Comparison of ENCODE assay signal across 17 mouse cellular contexts in genomic region chr15:7167906-7168532, GRCm38 (mm10).
DNase-seq lines count a peak whose midpoint lies in the region; ATAC-seq and TF ChIP-seq lines count a peak whose summit lies in the region.
"Had no signal": no experiment of that assay in that cellular context is flagged by ENCODE, and none has a peak within 500 bp of the region (broad histone marks: within the 10 kb centered on the region; RNA-seq: fewer than 3 reads in every experiment).

No protein-coding gene starts in this region.

- no peaks in the 10 kb centered on the region for H3K9me3 ChIP-seq in kidney, embryonic 14.5 days (ENCODE audit: control insufficient read depth, low read length)
- H3K9me3 ChIP-seq in kidney, embryonic 16.5 days (ENCODE audit: low read length) = no peaks in the 10 kb centered on the region
- H3K9me3 ChIP-seq in limb, embryonic 10.5 days (replicated peaks) = no peaks in the 10 kb centered on the region
- H3K9me3 ChIP-seq in liver, postnatal 0 days (ENCODE audit: low read length) = no peaks in the 10 kb centered on the region
- H3K9me3 ChIP-seq in forebrain, embryonic 10.5 days = no peaks in the 10 kb centered on the region
- H3K9me3 ChIP-seq: embryonic facial prominence, embryonic 12.5 days; G1E; hindbrain, embryonic 13.5 days; limb, embryonic 12.5 days had no signal

- H3K9ac ChIP-seq in kidney, embryonic 14.5 days (ENCODE audit: low read depth, low read length) = no peak overlapping the region
- H3K9ac ChIP-seq in kidney, embryonic 16.5 days (replicated peaks; ENCODE audit: low read length) = no peak overlapping the region
- peak overlapping the region; percentile 13 for H3K9ac ChIP-seq in liver, postnatal 0 days (replicated peaks)
- H3K9ac ChIP-seq: embryonic facial prominence, embryonic 12.5 days; hindbrain, embryonic 13.5 days; limb, embryonic 12.5 days had no signal

- H3K4me1 ChIP-seq in kidney, embryonic 14.5 days (ENCODE audit: control insufficient read depth, insufficient read depth, low read length) = peaks cover 18% of the 10 kb centered on the region; the same call in 1 of the 2 replicates
- H3K4me1 ChIP-seq in kidney, embryonic 16.5 days (ENCODE audit: insufficient read depth, low read length) = peaks cover 9% of the 10 kb centered on the region
- H3K4me1 ChIP-seq in limb, embryonic 10.5 days = peaks cover 19% of the 10 kb centered on the region
- 0 out of 2 replicates have a peak, but pooled peaks cover 2% of the 10 kb centered on the region for H3K4me1 ChIP-seq in liver, postnatal 0 days (ENCODE audit: insufficient read depth)
- H3K4me1 ChIP-seq in forebrain, embryonic 10.5 days = peaks cover 32% of the 10 kb centered on the region
- H3K4me1 ChIP-seq: embryonic facial prominence, embryonic 12.5 days; hindbrain, embryonic 13.5 days had no signal

- no peaks in the 10 kb centered on the region for H3K27me3 ChIP-seq in kidney, embryonic 14.5 days (ENCODE audit: control insufficient read depth, insufficient read depth, low read length)
- no peaks in the 10 kb centered on the region for H3K27me3 ChIP-seq in kidney, embryonic 16.5 days (ENCODE audit: insufficient read depth, low read length)
- no peaks in the 10 kb centered on the region for H3K27me3 ChIP-seq in limb, embryonic 10.5 days (ENCODE audit: low read depth, poor library complexity, severe bottlenecking)
- H3K27me3 ChIP-seq in liver, postnatal 0 days (ENCODE audit: insufficient read depth, low read length) = no peaks in the 10 kb centered on the region
- no peaks in the 10 kb centered on the region for H3K27me3 ChIP-seq in forebrain, embryonic 10.5 days (ENCODE audit: poor library complexity, severe bottlenecking)
- H3K27me3 ChIP-seq: embryonic facial prominence, embryonic 12.5 days; hindbrain, embryonic 13.5 days had no signal

- ATAC-seq in kidney, embryonic 14.5 days (ENCODE audit: low FRiP score, low TSS enrichment) = peak; percentile 51; the same call in 1 of the 2 replicates
- no peak for ATAC-seq in kidney, embryonic 16.5 days (ENCODE audit: low FRiP score, low TSS enrichment)
- ATAC-seq in liver, postnatal 0 days = peak; percentile 80

- no peak overlapping the region for H3K4me2 ChIP-seq in kidney, embryonic 14.5 days (replicated peaks; ENCODE audit: low read depth, low read length)
- H3K4me2 ChIP-seq in kidney, embryonic 16.5 days (replicated peaks; ENCODE audit: low read depth, low read length) = no peak overlapping the region
- 0 out of 2 replicates have a peak overlapping the region, but pooled peaks have one; percentile 13 for H3K4me2 ChIP-seq in liver, postnatal 0 days (ENCODE audit: low read depth, low read length)
- H3K4me2 ChIP-seq: embryonic facial prominence, embryonic 12.5 days; hindbrain, embryonic 13.5 days; limb, embryonic 12.5 days had no signal

- H3K36me3 ChIP-seq in kidney, embryonic 14.5 days (ENCODE audit: control insufficient read depth, insufficient read depth, low read length) = peaks cover 29% of the 10 kb centered on the region
- peaks cover 25% of the 10 kb centered on the region for H3K36me3 ChIP-seq in kidney, embryonic 16.5 days (ENCODE audit: insufficient read depth, low read length)
- H3K36me3 ChIP-seq in limb, embryonic 10.5 days = peaks cover 42% of the 10 kb centered on the region
- H3K36me3 ChIP-seq in liver, postnatal 0 days (replicated peaks; ENCODE audit: insufficient read depth, low read length) = peaks cover 18% of the 10 kb centered on the region
- no peaks in the 10 kb centered on the region for H3K36me3 ChIP-seq in forebrain, embryonic 10.5 days (replicated peaks)
- H3K36me3 ChIP-seq: G1E had no signal

- H3K27ac ChIP-seq in kidney, embryonic 14.5 days (ENCODE audit: low read depth, low read length) = 0 out of 2 replicates have a peak overlapping the region, but pooled peaks have one; percentile 37
- no peak overlapping the region for H3K27ac ChIP-seq in kidney, embryonic 16.5 days (ENCODE audit: low read length)
- H3K27ac ChIP-seq in limb, embryonic 10.5 days = 0 out of 2 replicates have a peak overlapping the region, but pooled peaks have one; percentile 28
- peak overlapping the region; percentile 89 for H3K27ac ChIP-seq in liver, postnatal 0 days (ENCODE audit: low read depth)
- no peak overlapping the region for H3K27ac ChIP-seq in forebrain, embryonic 10.5 days
- H3K27ac ChIP-seq: embryonic facial prominence, embryonic 12.5 days; hindbrain, embryonic 13.5 days; limb, embryonic 12.5 days had no signal

- 30% methylated on average over 11 of the region's 11 CpGs for WGBS in kidney, embryonic 14.5 days
- WGBS in kidney, embryonic 16.5 days = 33% methylated on average over 11 of the region's 11 CpGs
- 43% methylated on average over 11 of the region's 11 CpGs for WGBS in limb, embryonic 10.5 days
- 49% methylated on average over 11 of the region's 11 CpGs for WGBS in liver, postnatal 0 days (ENCODE audit: insufficient replicate concordance)
- WGBS in forebrain, embryonic 10.5 days = 69% methylated on average over 11 of the region's 11 CpGs

- no peak for TF ChIP-seq CTCF in liver, postnatal 0 days (IDR thresholded peaks at IDR 0.05; ENCODE audit: low read depth)

- TF ChIP-seq EP300 in liver, postnatal 0 days (IDR thresholded peaks at IDR 0.05; ENCODE audit: low read depth) = peak; percentile 38

- peak; percentile 72 for DNase-seq in ZHBTc4 (ENCODE audit: low read depth, low spot score)
- DNase-seq in limb, embryonic 10.5 days (ENCODE audit: low spot score) = no peak
- DNase-seq in liver, postnatal 0 days = peak; percentile 67
- DNase-seq in testis, postnatal 10 days (ENCODE audit: low spot score) = no peak
- no peak for DNase-seq in forebrain, embryonic 10.5 days (ENCODE audit: extremely low spot score, low spot score)
- no peak for DNase-seq in spleen, adult 12 weeks (ENCODE audit: low spot score)
- DNase-seq: adrenal gland, postnatal 14 days; cerebellum, adult 9-10 months; kidney, adult 8-10 months; right cerebral cortex, postnatal 25 days; thymus, adult 18-20 months had no signal

- H3K4me3 ChIP-seq in kidney, embryonic 14.5 days (ENCODE audit: low read length) = no peak overlapping the region
- no peak overlapping the region for H3K4me3 ChIP-seq in kidney, embryonic 16.5 days (ENCODE audit: low read length)
- H3K4me3 ChIP-seq in limb, embryonic 10.5 days = no peak overlapping the region
- H3K4me3 ChIP-seq in liver, postnatal 0 days (ENCODE audit: low read depth, low read length) = no peak overlapping the region
- H3K4me3 ChIP-seq in forebrain, embryonic 10.5 days = no peak overlapping the region
- H3K4me3 ChIP-seq: embryonic facial prominence, embryonic 12.5 days; hindbrain, embryonic 13.5 days; limb, embryonic 12.5 days had no signal

Comparison
In these comparisons a context has a peak if more than half of its experiments do, and no peak if none do; other contexts are left out.
1. H3K27ac ChIP-seq: peak in kidney, embryonic 14.5 days (single experiment), limb, embryonic 10.5 days (single experiment) and liver, postnatal 0 days (single experiment); none in kidney, embryonic 16.5 days (single experiment) and forebrain, embryonic 10.5 days (single experiment).
2. DNase-seq: peak in ZHBTc4 (single experiment) and liver, postnatal 0 days (single experiment); none in limb, embryonic 10.5 days (single experiment), testis, postnatal 10 days (single experiment), forebrain, embryonic 10.5 days (single experiment) and spleen, adult 12 weeks (single experiment).